Mouse (Mus musculus): ENCODE results near the gene Pm20d1. TPM values are rescaled to one million over a fixed set of nuclear protein-coding genes. Genes with fewer than 3 reads are reported as not detected.

Pm20d1 gene
- total RNA-seq, 4 experiments from 2014 or later, result 7.1 to 10.1 (median 8.0) TPM

Other genes starting within 250 kb of the Pm20d1 start
- gene Avpr1b, start 198.1 kb upstream of the Pm20d1 start, total RNA-seq (2022), result not detected
- gene Ctse, start 159.1 kb upstream of the Pm20d1 start, total RNA-seq (2022), result 1 to 10 TPM in 1 of 4 experiments, under 1 TPM in 3; 0.27 to 1.3 (median 0.80) TPM
- 1 to 10 TPM; 2.3 to 3.8 (median 3.2) TPM for gene Rab7b, start 108.7 kb upstream of the Pm20d1 start, total RNA-seq (2022)
- under 1 TPM in 3 of 4 experiments, not detected in 1; 0.06 to 0.16 (median 0.09) TPM for gene Slc26a9, start 53.4 kb upstream of the Pm20d1 start, total RNA-seq (2022)
- 10 to 100 TPM; 51.3 to 79.6 (median 60.3) TPM for gene Slc41a1, start 30.1 kb downstream of the Pm20d1 start, total RNA-seq (2022)
- 10 to 100 TPM in 3 of 4 experiments, 1 to 10 TPM in 1; 8.9 to 13.5 (median 10.5) TPM for gene Rab29, start 69.8 kb downstream of the Pm20d1 start, total RNA-seq (2022)
- gene Nucks1, start 113.2 kb downstream of the Pm20d1 start, total RNA-seq (2022), result 10 to 100 TPM; 55.6 to 68.7 (median 62.6) TPM
- gene Slc45a3, start 165.6 kb downstream of the Pm20d1 start, total RNA-seq (2022), result 1 to 10 TPM; 2.4 to 4.7 (median 3.3) TPM
- gene Elk4, start 210.2 kb downstream of the Pm20d1 start, total RNA-seq (2022), result 10 to 100 TPM; 62.5 to 79.4 (median 76.0) TPM

Data from heart, adult 8-10 months (tissue).